Mouse (Mus musculus): ENCODE measurements around the gene Wtap. TPM values are rescaled to one million over a fixed set of nuclear protein-coding genes. Genes with fewer than 3 reads are reported as not detected.
"Not testable (repeated sequence)": the region's sequence is repeated elsewhere in the genome, so short reads cannot be mapped to it uniquely, and the experiment has no call there.

Gene Wtap
- polyA plus RNA-seq, 1 experiment, result 31.2 TPM

- H3K27me3 ChIP-seq (ENCODE audit: control insufficient read depth, insufficient read depth, low read length), result no peaks in the 10 kb centered on the region; the same call in 1 of the 2 replicates
- no peak for TF ChIP-seq CTCF (IDR thresholded peaks at IDR 0.05; ENCODE audit: borderline replicate concordance, control insufficient read depth, extremely low read depth, insufficient read depth, low read length, poor library complexity)
- TF ChIP-seq POLR2A (IDR thresholded peaks at IDR 0.05; ENCODE audit: control insufficient read depth, extremely low read depth, insufficient read depth, low read length, poor library complexity), result no peak
- peaks cover 18% of the 10 kb centered on the region for H3K36me3 ChIP-seq (ENCODE audit: control insufficient read depth, insufficient read depth, low read length)
- H3K4me3 ChIP-seq (ENCODE audit: control insufficient read depth, insufficient read depth, low read length), result no peak overlapping the region
- peaks cover 2% of the 10 kb centered on the region; the same call in 1 of the 2 replicates for H3K4me1 ChIP-seq (replicated peaks; ENCODE audit: control insufficient read depth, insufficient read depth, low read length)
- 87% methylated on average over 8 of the region's 8 CpGs for WGBS
- DNase-seq, result no peak
- H3K27ac ChIP-seq (ENCODE audit: control insufficient read depth, insufficient read depth, low read length), result no peak overlapping the region
These were observed 52.3 kb downstream of the Wtap start for GRCm38 (mm10) chr17:12941543-12942260.

GRCm38 (mm10) chr17:12940151-12940805 is 53.7 kb downstream of the Wtap start, which contains the start of gene Acat3:
Gene Acat3, minus strand, starts transcription at chr17:12940600.
- no peak for TF ChIP-seq POLR2A (IDR thresholded peaks at IDR 0.05; ENCODE audit: control insufficient read depth, extremely low read depth, insufficient read depth, low read length, poor library complexity)
- TF ChIP-seq CTCF (IDR thresholded peaks at IDR 0.05; ENCODE audit: borderline replicate concordance, control insufficient read depth, extremely low read depth, insufficient read depth, low read length, poor library complexity), result no peak
- Histone ChIP-seq H3K4me3 (ENCODE audit: control insufficient read depth, insufficient read depth, low read length) (no peak within 1 kb of the TSS; the same call in 1 of the 2 replicates), H3K27ac (ENCODE audit: control insufficient read depth, insufficient read depth, low read length) (no peak within 1 kb of the TSS), H3K4me1 (replicated peaks; ENCODE audit: control insufficient read depth, insufficient read depth, low read length) (peaks cover 2% of the 10 kb centered on the region; the same call in 1 of the 2 replicates), H3K36me3 (ENCODE audit: control insufficient read depth, insufficient read depth, low read length) (peaks cover 10% of the 10 kb centered on the region), H3K27me3 (ENCODE audit: control insufficient read depth, insufficient read depth, low read length) (no peaks in the 10 kb centered on the region; the same call in 1 of the 2 replicates)
- WGBS, result 16% methylated on average over 27 of the region's 27 CpGs
- DNase-seq, result no peak

- DNase-seq; H3K27ac ChIP-seq (ENCODE audit: control insufficient read depth, insufficient read depth, low read length); H3K36me3 ChIP-seq (ENCODE audit: control insufficient read depth, insufficient read depth, low read length); H3K27me3 ChIP-seq (ENCODE audit: control insufficient read depth, insufficient read depth, low read length); H3K4me1 ChIP-seq (replicated peaks; ENCODE audit: control insufficient read depth, insufficient read depth, low read length); H3K4me3 ChIP-seq (ENCODE audit: control insufficient read depth, insufficient read depth, low read length): not testable (repeated sequence)
- 60% methylated on average over 3 of the region's 12 CpGs for WGBS
These were observed 54.4 kb downstream of the Wtap start for GRCm38 (mm10) chr17:12939377-12940148.

GRCm38 (mm10) chr17:12938077-12938476 is 55.9 kb downstream of the Wtap start:
- no peak overlapping the region for H3K27ac ChIP-seq (ENCODE audit: control insufficient read depth, insufficient read depth, low read length)
- no peak overlapping the region for H3K4me3 ChIP-seq (ENCODE audit: control insufficient read depth, insufficient read depth, low read length)
- H3K36me3 ChIP-seq (ENCODE audit: control insufficient read depth, insufficient read depth, low read length), result no peaks in the 10 kb centered on the region
- peaks cover 2% of the 10 kb centered on the region; the same call in 1 of the 2 replicates for H3K4me1 ChIP-seq (replicated peaks; ENCODE audit: control insufficient read depth, insufficient read depth, low read length)
- DNase-seq, result no peak
- TF ChIP-seq POLR2A (IDR thresholded peaks at IDR 0.05; ENCODE audit: control insufficient read depth, extremely low read depth, insufficient read depth, low read length, poor library complexity) (no peak), CTCF (IDR thresholded peaks at IDR 0.05; ENCODE audit: borderline replicate concordance, control insufficient read depth, extremely low read depth, insufficient read depth, low read length, poor library complexity) (no peak)
- 77% methylated on average over 2 of the region's 2 CpGs for WGBS
- H3K27me3 ChIP-seq (ENCODE audit: control insufficient read depth, insufficient read depth, low read length), result no peaks in the 10 kb centered on the region; the same call in 1 of the 2 replicates

GRCm38 (mm10) chr17:12937412-12937970 is 56.5 kb downstream of the Wtap start:
- no peak for DNase-seq
- Histone ChIP-seq H3K36me3 (ENCODE audit: control insufficient read depth, insufficient read depth, low read length) (no peaks in the 10 kb centered on the region), H3K27me3 (ENCODE audit: control insufficient read depth, insufficient read depth, low read length) (no peaks in the 10 kb centered on the region; the same call in 1 of the 2 replicates), H3K4me3 (ENCODE audit: control insufficient read depth, insufficient read depth, low read length) (no peak overlapping the region), H3K27ac (ENCODE audit: control insufficient read depth, insufficient read depth, low read length) (no peak overlapping the region), H3K4me1 (replicated peaks; ENCODE audit: control insufficient read depth, insufficient read depth, low read length) (peaks cover 2% of the 10 kb centered on the region; the same call in 1 of the 2 replicates)
- 90% methylated on average over 2 of the region's 2 CpGs for WGBS
- TF ChIP-seq POLR2A (IDR thresholded peaks at IDR 0.05; ENCODE audit: control insufficient read depth, extremely low read depth, insufficient read depth, low read length, poor library complexity), result no peak
- no peak for TF ChIP-seq CTCF (IDR thresholded peaks at IDR 0.05; ENCODE audit: borderline replicate concordance, control insufficient read depth, extremely low read depth, insufficient read depth, low read length, poor library complexity)

GRCm38 (mm10) chr17:12935719-12936118 is 58.2 kb downstream of the Wtap start:
- H3K27ac ChIP-seq (ENCODE audit: control insufficient read depth, insufficient read depth, low read length), result no peak overlapping the region
- TF ChIP-seq CTCF (IDR thresholded peaks at IDR 0.05; ENCODE audit: borderline replicate concordance, control insufficient read depth, extremely low read depth, insufficient read depth, low read length, poor library complexity) (no peak), POLR2A (IDR thresholded peaks at IDR 0.05; ENCODE audit: control insufficient read depth, extremely low read depth, insufficient read depth, low read length, poor library complexity) (no peak)
- no peak overlapping the region for H3K4me3 ChIP-seq (ENCODE audit: control insufficient read depth, insufficient read depth, low read length)
- H3K27me3 ChIP-seq (ENCODE audit: control insufficient read depth, insufficient read depth, low read length), result no peaks in the 10 kb centered on the region
- DNase-seq, result no peak
- H3K36me3 ChIP-seq (ENCODE audit: control insufficient read depth, insufficient read depth, low read length), result no peaks in the 10 kb centered on the region
- peaks cover 2% of the 10 kb centered on the region; the same call in 1 of the 2 replicates for H3K4me1 ChIP-seq (replicated peaks; ENCODE audit: control insufficient read depth, insufficient read depth, low read length)
- 91% methylated on average over 4 of the region's 4 CpGs for WGBS

- H3K36me3 ChIP-seq (ENCODE audit: control insufficient read depth, insufficient read depth, low read length); DNase-seq; H3K4me1 ChIP-seq (replicated peaks; ENCODE audit: control insufficient read depth, insufficient read depth, low read length); H3K27ac ChIP-seq (ENCODE audit: control insufficient read depth, insufficient read depth, low read length); H3K27me3 ChIP-seq (ENCODE audit: control insufficient read depth, insufficient read depth, low read length); H3K4me3 ChIP-seq (ENCODE audit: control insufficient read depth, insufficient read depth, low read length): not testable (repeated sequence)
- 90% methylated on average over 5 of the region's 5 CpGs for WGBS
These were observed 62.4 kb downstream of the Wtap start for GRCm38 (mm10) chr17:12931576-12931975.

All from thymus, adult 2 months (tissue).